Mouse (Mus musculus) MEL (cell line): ENCODE data around the gene Actc1.

ENCODE experiments used
- CTCF ChIP-seq, 3 experiments: IDR thresholded peaks in 2 of 3; conservative IDR thresholded peaks in 1 of 3; 2 replicates each; pipeline ENCODE4 v1.5.1; 2011 to 2012; ENCODE audit warnings: low read length in 3 of 3, low read depth in 2 of 3, mild to moderate bottlenecking in 2 of 3, improper control_type of control experiment in 1 of 3, inconsistent platforms in 1 of 3, mixed read lengths in 1 of 3, moderate library complexity in 1 of 3; ENCODE audit not compliant: control insufficient read depth in 1 of 3, insufficient read depth in 1 of 3, poor library complexity in 1 of 3, severe bottlenecking in 1 of 3
- RAD21 ChIP-seq: IDR thresholded peaks from 2 replicates; pipeline ENCODE4 v1.6.1; 2011; ENCODE audit warnings: mild to moderate bottlenecking, low read depth, low read length, improper control_type of control experiment
- SMC3 ChIP-seq: IDR thresholded peaks from 2 replicates; pipeline ENCODE4 v1.6.1; 2011; ENCODE audit warnings: low read depth, low read length, improper control_type of control experiment
- TBP ChIP-seq: IDR thresholded peaks from 2 replicates; pipeline ENCODE4 v1.8.0; 2011; ENCODE audit warnings: low read depth, low read length, improper control_type of control experiment
- ZC3H11A ChIP-seq: IDR thresholded peaks from 2 replicates; pipeline ENCODE4 v1.6.1; 2012; ENCODE audit warnings: low read depth, mild to moderate bottlenecking, inconsistent platforms, low read length, improper control_type of control experiment

DNA sequence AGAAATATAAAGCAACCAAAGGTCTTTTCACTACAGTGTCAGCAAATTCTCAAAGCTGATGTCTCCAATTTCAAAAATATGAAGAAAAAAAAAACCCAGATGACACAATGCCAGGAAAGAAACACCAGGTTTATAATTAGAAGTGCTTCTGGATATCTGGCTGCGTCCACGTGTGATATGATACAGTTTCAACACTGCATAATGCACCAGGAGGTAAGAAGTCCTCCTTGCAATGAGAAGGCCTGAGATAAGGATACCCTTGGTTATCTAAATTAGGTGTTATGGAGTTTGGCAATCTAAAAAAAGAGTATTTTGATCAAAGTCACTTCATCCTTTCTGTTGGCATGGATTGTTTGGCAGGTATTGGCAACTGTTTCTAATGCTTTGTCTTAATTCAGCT lies 18.5 kb upstream of the Actc1 start:
- TF ChIP-seq RAD21: no peak
- no peak for TF ChIP-seq TBP
- no peak for TF ChIP-seq SMC3
- no peak for TF ChIP-seq CTCF (IDR thresholded peaks at IDR 0.05 in 2 of 3, conservative IDR thresholded peaks at IDR 0.05 in 1 of 3; ENCODE audit: control insufficient read depth in 1 of 3, insufficient read depth in 1 of 3, low read depth in 2 of 3, low read length in 3 of 3, poor library complexity in 1 of 3, severe bottlenecking in 1 of 3)
- TF ChIP-seq ZC3H11A: no peak
